Mouse (Mus musculus) adrenal gland, adult 2 months (tissue): ENCODE measurements at regions not wholly inside any gene's neighbourhood (a gene's known extent, or its start where the extent isn't known, plus 50 kb on each side); places are given as distances from the start of the nearest gene placed in this dataset.

Experiments used
- DNase-seq: peaks from one replicate; pipeline ENCODE4 v3.0.0; 2021

- no peak for DNase-seq
Observed at GRCm38 (mm10) chrX:11655466-11655865, 327.8 kb downstream of the H2al1j start.

GRCm38 (mm10) chrX:11657606-11658254, 330.1 kb downstream of the H2al1j start:
- peak; percentile 43 for DNase-seq

GRCm38 (mm10) chrX:11663187-11663829, 335.7 kb downstream of the H2al1j start:
- DNase-seq = no peak

- DNase-seq = peak; percentile 72
Observed at GRCm38 (mm10) chrX:11664330-11665061, 336.9 kb downstream of the H2al1j start.

- no peak for DNase-seq
Observed at GRCm38 (mm10) chrX:11665077-11665974, 337.7 kb downstream of the H2al1j start.

GRCm38 (mm10) chrX:11666517-11666916, 338.9 kb downstream of the H2al1j start:
- peak; percentile 9 for DNase-seq

- no peak for DNase-seq
Observed at GRCm38 (mm10) chrX:11671805-11672204, 344.2 kb downstream of the H2al1j start.

GRCm38 (mm10) chrX:11678086-11678485, 350.5 kb downstream of the H2al1j start:
- no peak for DNase-seq

GRCm38 (mm10) chrX:11681274-11681673, 353.7 kb downstream of the H2al1j start:
- DNase-seq = no peak

GRCm38 (mm10) chrX:11689989-11690405, 362.4 kb downstream of the H2al1j start:
- DNase-seq = no peak

- no peak for DNase-seq
Observed at GRCm38 (mm10) chrX:11690446-11690845, 362.8 kb downstream of the H2al1j start.

GRCm38 (mm10) chrX:11691019-11691418, 363.4 kb downstream of the H2al1j start:
- DNase-seq = no peak

GRCm38 (mm10) chrX:11696565-11696964, 368.9 kb downstream of the H2al1j start:
- DNase-seq = no peak

- no peak for DNase-seq
Observed at GRCm38 (mm10) chrX:11701095-11701494, 373.5 kb downstream of the H2al1j start.

GRCm38 (mm10) chrX:11705851-11706557, 378.4 kb downstream of the H2al1j start:
- no peak for DNase-seq

- no peak for DNase-seq
Observed at GRCm38 (mm10) chrX:11707330-11707729, 379.7 kb downstream of the H2al1j start.

- no peak for DNase-seq
Observed at GRCm38 (mm10) chrX:11708325-11708724, 380.7 kb downstream of the H2al1j start.

- no peak for DNase-seq
Observed at GRCm38 (mm10) chrX:11709326-11709725, 381.7 kb downstream of the H2al1j start.

- DNase-seq = no peak
Observed at GRCm38 (mm10) chrX:11713423-11713822, 385.8 kb downstream of the H2al1j start.

- no peak for DNase-seq
Observed at GRCm38 (mm10) chrX:11716773-11717172, 389.2 kb downstream of the H2al1j start.

- DNase-seq = no peak
Observed at GRCm38 (mm10) chrX:11718778-11719177, 391.2 kb downstream of the H2al1j start.
